ENCODE assay signal across 13 mouse cellular contexts in genomic region chr10:49780430-49780829, GRCm38 (mm10). TPM values are rescaled to one million over a fixed set of nuclear protein-coding genes. Genes with fewer than 3 reads are reported as not detected.
DNase-seq lines count a peak whose midpoint lies in the region; ATAC-seq and TF ChIP-seq lines count a peak whose summit lies in the region.
"Had no signal": no experiment of that assay in that cellular context is flagged by ENCODE, and none has a peak within 500 bp of the region (broad histone marks: within the 10 kb centered on the region; RNA-seq: fewer than 3 reads in every experiment).

No protein-coding gene starts in this region.

- ATAC-seq in forebrain, embryonic 12.5 days (ENCODE audit: low FRiP score), result no peak
- ATAC-seq in forebrain, embryonic 14.5 days, result no peak

- H3K4me3 ChIP-seq in forebrain, embryonic 10.5 days, result no peak overlapping the region
- H3K4me3 ChIP-seq in forebrain, embryonic 12.5 days (replicated peaks), result no peak overlapping the region
- no peak overlapping the region for H3K4me3 ChIP-seq in forebrain, embryonic 14.5 days (ENCODE audit: low read depth, low read length)
- H3K4me3 ChIP-seq: heart, embryonic 12.5 days; liver, embryonic 15.5 days had no signal

- no peak overlapping the region; the same call in 1 of the 2 replicates for H3K4me2 ChIP-seq in forebrain, embryonic 12.5 days
- H3K4me2 ChIP-seq in forebrain, embryonic 14.5 days (ENCODE audit: low read length), result peak overlapping the region; percentile 77; the same call in 1 of the 2 replicates
- H3K4me2 ChIP-seq: heart, embryonic 12.5 days; liver, embryonic 15.5 days had no signal

- 60% methylated on average over 2 of the region's 2 CpGs for WGBS in forebrain, embryonic 10.5 days
- WGBS in forebrain, embryonic 12.5 days, result 61% methylated on average over 2 of the region's 2 CpGs
- 81% methylated on average over 2 of the region's 2 CpGs for WGBS in forebrain, embryonic 14.5 days

- no peak for DNase-seq in forebrain, embryonic 10.5 days (ENCODE audit: extremely low spot score, low spot score)
- DNase-seq in brain, embryonic 14.5 days (ENCODE audit: low read depth), result peak; percentile 62
- no peak for DNase-seq in forebrain, embryonic 14.5 days (ENCODE audit: low spot score)
- peak; percentile 30 to 57 for DNase-seq in left cerebral cortex, adult 8-10 months (ENCODE audit: low spot score in 2 of 2)
- no peak for DNase-seq in heart, adult 11 months
- no peak for DNase-seq in gastrocnemius, adult 18-20 months (ENCODE audit: low spot score)
- DNase-seq in urinary bladder, postnatal 25 days (ENCODE audit: low spot score), result no peak
- DNase-seq: kidney, adult 8-10 months had no signal

- no peak for TF ChIP-seq POLR2A in brain, embryonic 14.5 days (IDR thresholded peaks at IDR 0.05; ENCODE audit: borderline replicate concordance, extremely low read depth, insufficient read depth, insufficient read length, poor library complexity, severe bottlenecking)

- H3K27me3 ChIP-seq in forebrain, embryonic 10.5 days (ENCODE audit: poor library complexity, severe bottlenecking), result no peaks in the 10 kb centered on the region
- no peaks in the 10 kb centered on the region for H3K27me3 ChIP-seq in forebrain, embryonic 12.5 days
- H3K27me3 ChIP-seq in forebrain, embryonic 14.5 days (replicated peaks; ENCODE audit: control insufficient read depth, insufficient read depth, low read length), result no peaks in the 10 kb centered on the region

- H3K4me1 ChIP-seq in forebrain, embryonic 10.5 days, result peaks cover 58% of the 10 kb centered on the region
- H3K4me1 ChIP-seq in forebrain, embryonic 12.5 days, result peaks cover 22% of the 10 kb centered on the region
- peaks cover 22% of the 10 kb centered on the region for H3K4me1 ChIP-seq in forebrain, embryonic 14.5 days (ENCODE audit: control insufficient read depth, insufficient read depth, low read length)
- H3K4me1 ChIP-seq: liver, embryonic 15.5 days had no signal

- no peak for TF ChIP-seq CTCF in brain, embryonic 14.5 days (IDR thresholded peaks at IDR 0.05; ENCODE audit: borderline replicate concordance, extremely low read depth, insufficient read depth, insufficient read length)

- H3K9me3 ChIP-seq in forebrain, embryonic 10.5 days, result no peaks in the 10 kb centered on the region
- H3K9me3 ChIP-seq in forebrain, embryonic 12.5 days, result no peaks in the 10 kb centered on the region
- no peaks in the 10 kb centered on the region for H3K9me3 ChIP-seq in forebrain, embryonic 14.5 days (replicated peaks; ENCODE audit: control insufficient read depth, low read length)
- H3K9me3 ChIP-seq: heart, embryonic 12.5 days; liver, embryonic 15.5 days had no signal

- 0 out of 2 replicates have a peak overlapping the region, but pooled peaks have one; percentile 35 for H3K27ac ChIP-seq in forebrain, embryonic 10.5 days
- no peak overlapping the region for H3K27ac ChIP-seq in forebrain, embryonic 12.5 days
- no peak overlapping the region for H3K27ac ChIP-seq in forebrain, embryonic 14.5 days (ENCODE audit: low read depth, low read length)
- H3K27ac ChIP-seq: liver, embryonic 15.5 days had no signal

- no peak overlapping the region for H3K9ac ChIP-seq in forebrain, embryonic 12.5 days
- no peak overlapping the region for H3K9ac ChIP-seq in forebrain, embryonic 14.5 days (ENCODE audit: low read length)
- H3K9ac ChIP-seq: heart, embryonic 12.5 days; liver, embryonic 15.5 days had no signal

- no peaks in the 10 kb centered on the region for H3K36me3 ChIP-seq in forebrain, embryonic 10.5 days (replicated peaks)
- no peaks in the 10 kb centered on the region for H3K36me3 ChIP-seq in forebrain, embryonic 12.5 days (replicated peaks)
- H3K36me3 ChIP-seq in forebrain, embryonic 14.5 days (ENCODE audit: control insufficient read depth, insufficient read depth, low read length), result 0 out of 2 replicates have a peak, but pooled peaks cover 4% of the 10 kb centered on the region
- H3K36me3 ChIP-seq: heart, embryonic 12.5 days; liver, embryonic 15.5 days had no signal

RNA-seq across cellular contexts. Expression of gene Grik2, which starts 8.1 kb away (rescaled TPM):
- polyA plus RNA-seq in forebrain, embryonic 10.5 days (2016; fragmentation: Nextera tagmentation; extraction: Ambion mirVana), result 7.8 and 8.4 TPM in 2 replicates
- 27.0 and 29.4 TPM in 2 replicates for polyA plus RNA-seq in forebrain, embryonic 12.5 days (2016; fragmentation: Nextera tagmentation; extraction: Ambion mirVana)
- polyA plus RNA-seq in brain, embryonic 14.5 days (2012; rRNA removed), result 45.9 and 50.1 TPM in 2 replicates
- 32.8 and 39.4 TPM in 2 replicates for polyA plus RNA-seq in forebrain, embryonic 14.5 days (2014; fragmentation: Nextera tagmentation; extraction: Ambion mirVana)
- total RNA-seq in left cerebral cortex, adult 8-10 months (2022), result 10 to 100 TPM; 72.4 to 91.1 (median 77.2) TPM
- under 1 TPM; 0.16 to 0.17 TPM for total RNA-seq in gastrocnemius, adult 18-20 months (2021)
- polyA plus RNA-seq: spleen, adult 2 months; thymus, postnatal 0 days had no signal

Comparison
In these comparisons a context has a peak if more than half of its experiments do, and no peak if none do; other contexts are left out.
1. DNase-seq: peak in brain, embryonic 14.5 days (single experiment) and left cerebral cortex, adult 8-10 months (2 of 2); none in forebrain, embryonic 10.5 days (single experiment), forebrain, embryonic 14.5 days (single experiment), heart, adult 11 months (single experiment), gastrocnemius, adult 18-20 months (single experiment) and urinary bladder, postnatal 25 days (single experiment).